Mouse (Mus musculus) kidney, adult 2 months (tissue): ENCODE measurements at regions not wholly inside any gene's neighbourhood (a gene's known extent, or its start where the extent isn't known, plus 50 kb on each side); places are given as distances from the start of the nearest gene placed in this dataset.

Source experiments
- CTCF ChIP-seq: fragments of 200-500 bp; conservative IDR thresholded peaks from 2 replicates; pipeline ENCODE4 v1.5.1; 2011; ENCODE audit warnings: low read depth, mild to moderate bottlenecking, control low read depth, low read length, moderate library complexity, mixed read lengths; ENCODE audit not compliant: insufficient read depth, insufficient read length
- POLR2A ChIP-seq: fragments of 200-500 bp; IDR thresholded peaks from one replicate; pipeline ENCODE4 v1.6.1; 2011; ENCODE audit warnings: low read depth, low read length, control low read depth

- no peak for TF ChIP-seq CTCF
- TF ChIP-seq POLR2A, result no peak
These were observed 462.4 kb upstream of the Gcfc2 start for GRCm38 (mm10) chr6:81461095-81461494.
